Mouse (Mus musculus): ENCODE results near the gene Nr3c2. TPM values are rescaled to one million over a fixed set of nuclear protein-coding genes. Genes with fewer than 3 reads are reported as not detected.

Nr3c2 gene
- total RNA-seq, 2 experiments from 2014 or later, result 0.38 TPM; not detected in 1

DNA sequence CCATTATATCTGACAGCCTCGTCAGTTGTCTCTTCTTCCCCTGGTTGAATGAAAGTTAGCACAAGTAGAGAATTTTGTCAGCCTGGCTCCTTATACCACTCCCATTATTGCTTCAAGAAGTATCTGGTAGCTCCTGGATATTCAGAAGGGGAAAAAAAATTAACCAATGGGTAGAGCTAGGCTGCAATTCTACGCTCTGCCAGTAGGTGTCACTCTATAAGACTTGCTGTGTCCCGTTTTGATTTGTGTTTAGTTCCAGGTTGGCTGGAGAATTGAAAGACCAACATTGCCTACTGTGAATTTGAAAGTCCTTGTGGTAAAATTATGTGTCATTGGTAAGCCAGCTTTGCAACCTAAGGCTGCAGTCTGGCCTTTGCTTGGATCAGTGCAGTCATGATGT lies 255.3 kb downstream of the Nr3c2 start:
- no peak for ATAC-seq (replicated peaks; ENCODE audit: low FRiP score, poor library complexity, severe bottlenecking)

DNA sequence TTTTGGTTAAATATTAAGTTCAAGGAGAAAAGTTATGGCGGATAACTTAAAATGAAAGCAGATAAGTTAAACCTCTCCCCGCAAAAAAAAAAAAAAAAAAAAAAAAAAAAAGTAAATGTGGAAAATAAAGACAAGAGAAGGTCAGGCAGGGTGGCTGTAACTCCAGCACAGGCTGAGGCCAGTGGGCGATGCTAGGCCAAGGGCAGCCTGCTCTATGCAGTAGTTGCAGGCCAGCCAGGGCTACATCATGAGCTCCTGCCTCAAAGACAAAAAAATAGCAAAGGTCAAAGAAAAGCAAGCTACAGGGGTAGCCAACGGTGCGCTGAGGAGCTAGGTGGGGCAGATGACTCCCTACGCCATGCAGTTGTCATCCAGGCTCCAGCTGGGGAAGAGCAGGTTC lies 270.1 kb downstream of the Nr3c2 start:
- ATAC-seq (replicated peaks; ENCODE audit: low FRiP score, poor library complexity, severe bottlenecking), result no peak

DNA sequence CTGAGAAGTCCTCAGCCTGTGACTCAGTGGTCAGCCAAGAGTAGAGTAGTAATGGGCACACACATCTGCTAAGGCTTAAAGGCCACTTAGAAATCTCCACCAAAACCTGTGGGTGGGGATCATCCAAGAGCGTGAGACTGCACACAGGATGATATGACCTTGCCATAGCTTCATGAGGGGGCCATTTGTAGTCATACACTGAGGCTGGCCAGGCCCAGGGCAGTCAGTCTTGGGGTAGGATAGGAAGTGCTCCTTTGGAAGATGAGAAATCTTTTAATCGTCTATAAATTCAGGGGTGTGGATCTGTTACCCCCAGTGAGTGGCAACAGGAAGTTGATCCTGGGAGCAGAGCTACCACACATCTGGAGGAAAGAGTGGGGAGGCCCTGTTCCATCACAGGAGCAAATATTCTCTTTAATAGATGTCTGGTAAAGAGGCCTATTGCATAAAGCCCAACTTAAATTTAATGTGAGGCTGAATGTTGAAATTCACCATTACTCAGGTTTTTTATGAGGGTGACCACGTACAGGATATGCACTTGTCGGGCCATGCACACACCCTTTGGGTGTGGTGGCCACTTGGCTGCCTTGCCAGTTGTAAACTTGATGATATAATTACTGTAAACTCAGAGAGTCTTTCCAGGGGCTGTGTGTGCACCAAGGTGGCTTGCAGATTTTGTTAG lies 270.7 kb downstream of the Nr3c2 start:
- no peak for ATAC-seq (replicated peaks; ENCODE audit: low FRiP score, poor library complexity, severe bottlenecking)

DNA sequence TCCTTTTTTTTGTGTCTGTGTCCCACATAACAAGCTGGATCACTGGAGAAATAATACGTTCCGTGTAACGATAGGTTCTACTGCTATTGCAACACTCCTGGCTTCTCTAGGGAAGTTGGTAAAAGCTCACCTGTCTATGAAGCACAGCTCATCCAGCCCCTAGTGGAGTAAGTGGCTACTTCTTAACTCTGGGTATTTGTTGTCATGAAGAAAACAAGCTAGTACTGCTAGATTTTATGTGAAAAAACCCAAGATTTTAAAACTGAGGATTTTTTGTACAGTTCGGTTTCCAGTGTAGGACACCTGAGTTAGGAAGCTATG lies 271.2 kb downstream of the Nr3c2 start:
- ATAC-seq (replicated peaks; ENCODE audit: low FRiP score, poor library complexity, severe bottlenecking), result no peak

DNA sequence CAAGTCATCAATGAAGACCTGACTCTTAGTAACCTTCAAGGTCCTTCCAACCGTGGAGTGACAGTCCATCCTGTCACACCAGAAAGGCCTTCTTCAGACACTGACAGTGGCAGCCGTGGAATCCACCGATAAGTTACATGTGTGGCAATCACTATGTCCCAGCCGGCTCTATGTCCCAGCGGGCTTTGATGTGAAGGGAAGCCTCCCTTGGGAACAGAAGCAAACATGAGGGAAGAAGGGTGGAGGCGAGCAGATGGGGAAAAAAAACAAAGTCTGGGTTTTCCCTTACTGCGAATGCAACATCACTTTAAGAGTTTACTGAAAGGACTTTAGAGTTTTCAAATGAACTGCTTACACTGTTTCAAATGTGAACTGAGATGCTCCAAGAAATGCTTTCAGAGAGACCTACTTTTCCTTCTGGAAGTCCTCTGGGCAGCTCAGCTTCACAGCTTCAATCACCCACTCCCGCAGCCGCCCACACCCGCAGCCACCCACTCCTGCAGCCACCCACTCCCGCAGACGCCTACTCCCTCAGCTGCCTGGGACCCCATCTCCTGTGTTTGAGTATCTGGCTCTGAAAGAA lies 273.9 kb downstream of the Nr3c2 start:
- ATAC-seq (replicated peaks; ENCODE audit: low FRiP score, poor library complexity, severe bottlenecking), result no peak

DNA sequence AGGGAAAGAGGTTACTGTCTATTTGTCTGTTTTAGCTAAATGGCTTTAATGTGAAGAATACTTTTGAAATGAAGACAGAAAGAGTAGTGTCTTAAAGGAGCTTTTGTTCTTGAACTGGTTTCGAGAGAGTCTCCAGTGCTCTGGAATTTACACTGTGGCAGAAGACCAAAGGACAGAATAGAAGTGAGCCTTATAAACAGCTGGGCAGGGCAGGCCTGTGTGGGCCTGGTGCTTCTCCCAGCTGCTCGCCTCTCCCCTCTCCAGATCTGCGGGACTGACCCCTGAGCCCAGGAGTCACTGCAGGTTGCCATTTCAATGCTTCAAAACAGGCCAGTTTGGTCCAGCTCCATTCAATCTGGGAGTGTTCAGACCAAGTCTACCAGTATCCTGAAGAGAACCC lies 274.5 kb downstream of the Nr3c2 start:
- no peak for ATAC-seq (replicated peaks; ENCODE audit: low FRiP score, poor library complexity, severe bottlenecking)

DNA sequence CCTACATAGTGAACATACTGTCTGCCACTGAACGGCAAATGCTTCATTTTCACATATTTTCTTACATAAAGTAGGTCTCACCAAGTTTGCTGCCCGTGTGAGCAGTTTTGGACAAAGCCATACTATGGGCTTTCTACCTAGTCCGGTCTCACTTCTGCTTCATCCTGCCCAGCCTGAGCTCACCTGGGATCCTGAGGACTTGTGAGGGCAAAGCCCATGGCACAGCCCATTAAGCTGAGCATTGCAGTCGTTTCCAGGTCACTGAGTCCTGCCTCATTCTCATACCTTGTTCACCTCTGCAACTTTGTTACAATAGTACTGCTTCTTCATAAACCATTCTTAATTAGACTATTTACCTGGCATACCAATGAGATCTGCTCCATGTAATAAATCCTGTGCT lies 276.2 kb downstream of the Nr3c2 start:
- ATAC-seq (replicated peaks; ENCODE audit: low FRiP score, poor library complexity, severe bottlenecking), result no peak

DNA sequence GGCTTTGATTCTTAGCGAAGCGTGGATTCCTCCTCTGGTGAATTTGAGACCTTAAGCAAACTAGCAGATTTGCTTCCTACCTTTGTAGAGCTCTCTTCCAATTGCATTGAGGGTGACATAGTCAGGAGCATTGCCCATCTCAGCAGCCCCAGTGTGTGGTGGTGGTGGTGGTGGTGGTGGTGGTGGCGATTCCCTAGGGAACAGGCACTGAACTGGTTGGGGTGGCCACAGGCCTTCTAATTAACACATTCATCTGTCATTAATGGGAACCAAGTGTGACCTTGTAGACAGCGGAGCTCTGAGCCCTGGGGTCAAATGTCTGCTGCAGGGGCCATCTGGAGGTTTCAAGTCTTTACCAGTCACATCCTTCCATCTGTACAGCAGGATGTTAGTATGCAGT lies 277.1 kb downstream of the Nr3c2 start:
- no peak for ATAC-seq (replicated peaks; ENCODE audit: low FRiP score, poor library complexity, severe bottlenecking)

DNA sequence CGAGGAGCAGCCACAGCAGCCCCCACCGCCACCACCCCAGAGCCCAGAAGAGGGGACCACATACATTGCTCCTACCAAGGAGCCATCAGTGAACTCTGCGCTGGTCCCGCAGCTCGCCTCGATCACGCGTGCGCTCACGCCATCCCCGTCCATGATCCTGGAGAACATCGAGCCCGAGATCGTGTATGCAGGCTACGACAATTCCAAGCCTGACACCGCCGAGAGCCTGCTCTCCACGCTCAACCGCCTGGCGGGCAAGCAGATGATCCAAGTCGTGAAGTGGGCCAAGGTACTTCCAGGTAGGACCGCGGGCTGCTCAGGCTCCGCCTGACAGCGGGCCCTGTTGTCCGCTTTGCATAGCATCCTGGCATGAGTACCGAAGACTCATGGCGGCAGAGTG lies 286.6 kb downstream of the Nr3c2 start:
- ATAC-seq (replicated peaks; ENCODE audit: low FRiP score, poor library complexity, severe bottlenecking), result no peak

DNA sequence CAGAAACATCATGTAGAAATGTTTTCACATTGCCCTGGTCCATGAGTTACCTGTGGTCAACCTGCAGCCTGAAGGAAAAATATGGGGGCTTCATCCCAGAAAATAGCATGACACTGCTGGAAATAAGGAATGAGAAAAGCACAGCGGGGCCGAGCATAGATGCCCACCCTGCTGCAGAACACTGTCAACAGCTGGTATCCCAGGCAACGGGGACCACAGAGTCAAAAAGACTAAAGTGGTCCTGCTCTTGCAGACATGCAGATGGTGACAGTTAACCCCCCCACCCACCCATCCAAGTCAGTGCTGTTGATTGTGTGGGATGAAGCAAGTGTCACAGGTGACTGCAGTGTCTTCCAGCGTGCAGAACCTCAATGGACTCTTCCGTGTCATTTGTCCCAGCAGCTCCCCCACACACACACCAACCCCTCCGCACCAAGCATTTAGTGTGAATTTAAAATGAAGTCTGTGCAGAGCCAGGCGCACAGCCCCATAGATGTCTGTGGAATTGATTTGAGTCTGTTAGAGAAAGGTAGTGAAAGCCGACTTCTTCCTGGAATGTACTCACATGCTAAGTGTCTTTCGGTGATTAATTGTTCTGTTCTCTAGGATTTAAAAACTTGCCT lies 287.8 kb downstream of the Nr3c2 start:
- no peak for ATAC-seq (replicated peaks; ENCODE audit: low FRiP score, poor library complexity, severe bottlenecking)

DNA sequence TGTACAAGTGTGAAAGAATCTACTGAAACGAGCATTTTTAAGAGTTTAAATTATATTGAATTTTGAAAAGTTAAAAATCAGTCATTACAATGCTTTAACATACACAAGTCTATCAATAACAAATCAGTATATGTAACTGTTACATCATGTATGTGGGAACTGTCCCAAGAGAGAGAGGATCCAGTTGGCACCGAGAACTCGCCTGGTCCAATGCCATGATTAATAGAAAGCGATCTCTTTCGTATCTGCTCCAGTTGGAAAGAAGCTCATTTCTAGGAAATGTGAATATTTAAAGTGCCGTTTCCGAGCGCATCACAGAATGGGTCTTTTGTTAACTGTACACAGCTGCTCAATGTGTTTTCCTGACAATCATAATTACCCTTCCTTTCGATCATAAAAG lies 288.5 kb downstream of the Nr3c2 start:
- no peak for ATAC-seq (replicated peaks; ENCODE audit: low FRiP score, poor library complexity, severe bottlenecking)

DNA sequence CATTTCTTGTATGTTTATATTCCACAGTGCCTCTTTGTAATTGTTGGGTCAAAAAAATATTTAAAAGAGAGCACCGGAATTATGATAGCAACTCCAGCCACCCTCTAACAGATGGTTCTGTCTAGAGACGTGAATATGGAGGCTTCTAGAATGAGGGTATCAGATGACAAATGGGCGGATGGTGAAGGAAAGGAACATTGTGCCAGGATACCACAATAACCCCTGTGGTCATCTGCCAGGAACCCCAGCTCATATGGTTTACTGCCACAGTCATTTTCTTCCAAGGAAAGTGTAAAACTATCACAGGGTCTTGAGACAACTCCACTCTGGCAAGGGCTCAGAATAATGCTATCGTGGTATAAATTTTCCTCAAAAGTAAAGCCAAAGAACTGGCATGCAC lies 289.1 kb downstream of the Nr3c2 start:
- ATAC-seq (replicated peaks; ENCODE audit: low FRiP score, poor library complexity, severe bottlenecking), result no peak

DNA sequence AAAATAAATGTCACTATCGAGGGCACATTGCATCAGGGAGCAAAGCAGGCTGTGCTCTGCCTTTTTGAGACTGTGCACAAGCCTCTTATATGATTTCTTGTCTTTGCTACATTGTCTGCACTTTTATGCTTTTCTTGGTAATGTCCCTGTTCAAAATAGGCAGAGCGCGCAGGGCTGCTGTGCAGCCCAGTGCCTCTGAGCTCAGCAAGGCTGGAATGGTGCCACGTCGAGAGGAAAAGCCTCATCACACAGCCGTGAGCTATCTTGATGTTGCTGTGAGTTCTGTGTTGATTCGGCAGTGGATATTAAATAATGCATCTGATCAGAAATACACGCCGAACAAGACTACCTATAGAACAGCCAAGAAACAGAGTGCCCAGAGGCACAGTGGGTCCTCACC lies 290.1 kb downstream of the Nr3c2 start:
- ATAC-seq (replicated peaks; ENCODE audit: low FRiP score, poor library complexity, severe bottlenecking), result no peak

DNA sequence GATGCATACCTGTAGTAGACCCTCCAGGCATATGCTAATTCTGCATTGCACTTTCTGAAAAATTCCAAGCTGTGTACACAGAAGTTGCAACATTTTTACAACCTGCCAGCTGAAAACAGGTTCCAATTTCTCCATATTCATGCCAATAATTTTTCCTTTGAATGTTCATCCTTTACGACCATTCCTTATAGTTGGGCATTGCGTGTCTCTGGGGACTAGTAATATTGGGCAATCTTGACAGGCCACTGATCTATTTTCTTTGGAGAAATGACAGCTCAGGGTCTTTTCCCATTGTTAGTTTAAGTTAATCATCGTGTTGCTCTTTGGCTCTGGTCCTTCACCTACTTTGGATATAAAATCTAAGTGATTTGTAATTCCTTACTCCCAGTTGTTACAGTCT lies 291.2 kb downstream of the Nr3c2 start:
- ATAC-seq (replicated peaks; ENCODE audit: low FRiP score, poor library complexity, severe bottlenecking), result no peak

DNA sequence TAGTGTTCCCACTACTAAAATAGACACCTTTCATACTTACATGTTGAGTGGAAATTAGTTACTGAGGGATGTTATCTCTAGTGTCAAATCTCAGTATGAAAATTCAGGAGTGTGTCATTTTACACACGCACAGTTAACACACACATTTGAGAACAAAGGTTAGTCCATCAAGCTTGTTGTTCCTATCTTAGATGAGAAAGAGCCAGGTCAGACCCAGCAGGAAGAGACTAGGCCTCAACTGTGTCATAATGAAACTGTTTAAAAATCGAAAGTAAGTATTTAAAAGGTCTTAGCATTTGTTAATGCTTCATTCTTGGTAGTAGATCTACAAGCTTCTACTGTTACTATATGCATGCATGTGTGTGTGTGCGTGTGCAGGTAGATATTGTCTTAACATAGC lies 310.1 kb downstream of the Nr3c2 start:
- ATAC-seq (replicated peaks; ENCODE audit: low FRiP score, poor library complexity, severe bottlenecking), result no peak

DNA sequence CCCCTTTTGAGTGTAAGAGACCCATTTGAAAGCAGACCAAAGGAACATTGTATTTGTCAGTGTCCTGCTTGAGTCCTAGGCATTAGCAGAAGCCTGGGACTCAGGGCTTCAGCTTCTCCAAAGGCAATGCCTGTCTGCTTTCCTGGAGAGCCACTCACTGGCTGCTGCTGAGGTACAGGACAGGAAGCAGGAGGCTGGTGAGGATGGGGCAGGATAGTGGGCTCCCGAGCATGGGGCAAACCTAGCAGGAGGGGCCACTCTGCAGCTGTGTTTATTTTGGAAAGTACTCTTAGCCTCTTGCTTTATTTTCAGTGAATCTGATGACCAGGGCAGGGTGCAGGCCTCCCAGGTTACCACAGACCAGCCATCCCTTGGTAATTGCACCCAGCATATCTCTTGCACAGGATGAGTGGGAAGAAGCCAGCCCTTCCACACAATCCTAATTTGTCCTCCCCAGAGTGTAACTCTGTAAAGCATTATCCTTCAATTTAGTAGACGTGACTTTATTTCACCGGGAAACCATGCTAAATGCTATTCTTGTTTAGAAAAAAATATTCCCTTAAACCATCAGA lies 314.7 kb downstream of the Nr3c2 start:
- no peak for ATAC-seq (replicated peaks; ENCODE audit: low FRiP score, poor library complexity, severe bottlenecking)

DNA sequence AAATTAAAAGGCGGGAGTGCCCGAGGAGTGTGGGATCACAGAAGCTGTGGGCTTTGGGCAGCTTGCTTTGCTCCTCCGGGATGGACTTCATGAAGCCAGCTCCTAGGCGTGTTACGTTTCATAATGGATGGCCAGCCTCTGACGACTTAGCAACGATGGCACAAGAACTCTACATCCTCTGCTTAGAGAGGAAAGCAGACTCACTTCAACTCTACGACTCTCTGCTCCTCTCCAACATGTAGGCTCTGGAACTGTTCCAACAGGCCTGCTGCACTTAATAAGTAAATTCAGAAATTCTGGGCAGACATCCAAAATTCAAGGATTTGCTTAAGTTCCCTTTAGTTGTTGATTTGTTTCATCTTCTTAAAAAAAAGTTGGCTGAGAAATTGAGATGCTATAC lies 315.4 kb downstream of the Nr3c2 start:
- no peak for ATAC-seq (replicated peaks; ENCODE audit: low FRiP score, poor library complexity, severe bottlenecking)

DNA sequence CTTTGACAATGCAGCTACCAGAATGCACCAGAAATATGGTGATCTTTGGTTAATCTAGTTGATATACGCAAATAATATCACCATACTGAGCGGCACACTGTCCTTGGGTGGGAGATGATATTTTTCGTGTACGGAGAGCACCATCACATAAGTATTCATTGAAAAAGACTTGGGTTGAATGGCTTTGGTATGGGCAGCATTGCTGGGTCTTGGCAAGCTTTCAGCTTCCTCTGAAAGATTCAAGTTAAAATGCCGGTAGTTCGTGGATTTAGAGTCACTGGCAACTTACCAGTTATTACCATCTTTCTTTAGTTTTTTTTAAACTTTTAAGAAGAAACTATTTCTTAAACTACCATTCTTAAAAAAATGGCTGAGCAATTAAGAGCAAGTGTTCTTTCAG lies 315.9 kb downstream of the Nr3c2 start:
- ATAC-seq (replicated peaks; ENCODE audit: low FRiP score, poor library complexity, severe bottlenecking), result no peak

DNA sequence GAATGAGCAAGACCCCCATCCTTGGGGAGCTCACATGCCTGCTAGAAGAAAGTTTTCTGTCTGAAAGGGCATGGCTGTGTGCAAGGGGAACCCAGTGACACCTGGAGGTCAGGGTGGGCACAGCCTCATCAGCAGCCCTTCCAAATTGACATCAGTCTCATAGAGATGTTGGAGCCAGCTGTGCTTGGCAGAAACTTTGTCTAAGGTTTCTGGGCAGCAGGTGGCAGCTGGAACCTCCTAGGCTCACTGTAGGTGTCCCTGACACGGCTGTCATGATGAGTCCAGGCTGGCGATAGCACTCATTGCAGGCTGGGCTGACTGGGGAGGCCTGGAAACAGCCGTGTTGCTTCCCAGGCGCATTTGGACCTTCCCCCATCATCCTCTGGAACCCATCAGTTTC lies 323.9 kb downstream of the Nr3c2 start:
- no peak for ATAC-seq (replicated peaks; ENCODE audit: low FRiP score, poor library complexity, severe bottlenecking)

DNA sequence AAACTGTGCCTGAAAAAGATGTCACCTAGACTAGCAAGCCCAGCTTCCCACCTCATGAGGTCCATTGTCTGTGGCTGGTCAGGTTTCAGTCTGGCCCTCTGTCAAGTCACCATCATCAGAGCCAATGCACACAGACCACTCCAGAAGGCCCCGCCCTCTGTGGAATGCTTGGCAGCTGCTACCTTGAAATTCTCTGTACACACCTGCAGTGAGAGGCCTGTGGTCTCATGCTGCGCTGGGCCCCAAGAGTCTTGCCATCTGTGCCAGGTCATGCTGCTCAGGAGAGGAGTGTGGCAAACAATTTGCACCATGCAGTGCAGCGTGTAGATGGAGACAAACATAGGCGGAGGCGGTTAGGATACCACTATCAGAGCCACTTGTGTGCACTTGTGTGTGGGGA lies 328.5 kb downstream of the Nr3c2 start:
- ATAC-seq (replicated peaks; ENCODE audit: low FRiP score, poor library complexity, severe bottlenecking), result no peak

DNA sequence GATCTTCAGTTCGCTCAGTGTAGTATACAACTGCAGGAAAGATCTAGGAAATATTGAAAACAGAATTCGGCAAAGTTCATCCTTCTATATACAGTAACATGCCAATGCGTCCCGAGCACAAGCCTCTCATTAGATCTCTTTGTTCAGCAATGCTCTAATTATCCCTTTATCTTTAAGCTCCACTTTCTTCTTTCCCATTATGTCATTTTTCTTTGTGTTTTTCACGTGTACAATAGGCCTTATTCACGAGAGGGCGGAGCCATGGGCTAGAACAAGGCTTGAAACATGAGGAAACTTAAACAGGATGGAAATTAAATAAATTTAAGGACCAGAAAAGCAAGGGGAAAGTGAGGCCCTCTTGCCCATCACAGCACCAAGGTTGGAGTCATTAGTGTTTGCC lies 329.4 kb downstream of the Nr3c2 start:
- no peak for ATAC-seq (replicated peaks; ENCODE audit: low FRiP score, poor library complexity, severe bottlenecking)

DNA sequence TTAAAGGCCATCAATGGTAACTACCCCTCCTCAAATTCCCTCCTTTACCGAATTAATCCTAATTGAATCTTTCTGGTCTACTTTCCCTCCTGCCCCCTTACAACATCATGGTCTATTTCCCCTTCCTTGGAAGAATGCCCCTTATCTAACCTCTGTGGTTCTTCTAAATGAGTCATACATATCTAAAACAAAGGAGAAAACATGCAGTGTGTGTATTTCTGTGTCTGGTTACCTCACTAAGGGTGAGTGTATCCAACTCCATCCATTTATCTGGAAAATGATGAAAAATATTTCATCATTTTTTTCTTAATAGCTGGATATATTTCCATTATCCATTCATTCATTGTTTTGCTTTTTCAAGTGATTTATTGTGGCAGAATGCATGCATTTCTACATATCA lies 332.0 kb downstream of the Nr3c2 start:
- ATAC-seq (replicated peaks; ENCODE audit: low FRiP score, poor library complexity, severe bottlenecking), result no peak

Measured in erythroblast, adult 5-6 weeks (primary cell).